Mouse (Mus musculus): ENCODE results near the gene Rptn. TPM values are rescaled to one million over a fixed set of nuclear protein-coding genes. Genes with fewer than 3 reads are reported as not detected.
A peak's percentile ranks its signal among the peaks of the same experiment; 100 is the strongest.

Gene Rptn
- polyA plus RNA-seq (2015; fragmentation: Nextera tagmentation; extraction: Ambion mirVana) = not detected in 2 replicates

DNA sequence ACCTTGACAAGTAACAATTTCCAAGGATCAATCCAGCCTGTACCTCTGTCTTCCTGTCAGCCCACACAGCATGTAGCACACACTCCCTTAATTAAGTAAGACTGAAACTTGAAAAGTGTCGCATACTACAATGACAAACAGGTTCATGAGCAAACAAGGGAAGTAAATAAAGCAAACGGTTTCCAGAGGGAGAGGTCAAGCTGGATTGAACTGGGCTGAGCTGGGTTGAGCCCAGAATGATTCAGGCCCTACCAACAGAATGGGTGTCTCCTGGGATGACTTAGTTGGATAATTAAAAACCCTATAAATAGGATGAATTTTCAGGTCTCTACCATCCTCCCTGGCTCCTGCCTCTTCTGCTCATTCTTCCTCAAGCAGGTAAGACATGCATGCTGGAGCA, at the start of gene Rptn:
Rptn (plus strand) TSS at position 334 of the 400 bp plus-strand sequence.
- ATAC-seq = no peak
- 42% methylated on average over 2 of the region's 2 CpGs for WGBS
- H3K27ac ChIP-seq (ENCODE audit: low read depth, low read length) = no peak within 1 kb of the TSS

DNA sequence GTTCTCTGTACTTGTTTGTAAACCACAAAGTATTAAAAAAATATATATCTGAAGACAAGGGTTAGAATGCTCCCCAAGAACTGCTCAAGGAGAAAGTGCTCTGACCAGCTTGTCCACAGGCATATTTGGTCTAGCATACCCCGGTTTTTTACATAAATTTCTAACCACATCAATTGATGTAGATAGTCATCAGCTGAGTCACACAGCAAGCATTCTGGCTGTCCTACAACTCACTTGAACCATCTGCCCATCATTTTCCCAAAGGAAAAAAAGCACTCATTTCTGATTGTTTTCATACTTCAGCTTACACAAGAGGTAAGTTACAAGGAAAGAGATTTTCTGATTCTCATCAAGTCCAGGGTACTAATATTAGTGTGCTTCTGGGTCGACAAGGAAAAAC, 46.6 kb upstream of the Rptn start:
- H3K4me3 ChIP-seq (ENCODE audit: low read depth, low read length) = no peak overlapping the region
- ATAC-seq = no peak
- H3K4me1 ChIP-seq (replicated peaks; ENCODE audit: control insufficient read depth, insufficient read depth, low read length) = no peaks in the 10 kb centered on the region
- H3K27me3 ChIP-seq (replicated peaks; ENCODE audit: control insufficient read depth, insufficient read depth, low read length) = no peaks in the 10 kb centered on the region
- 72% methylated on average over 2 of the region's 2 CpGs for WGBS
- no peaks in the 10 kb centered on the region for H3K9me3 ChIP-seq (ENCODE audit: control insufficient read depth)
- no peak overlapping the region for H3K27ac ChIP-seq (ENCODE audit: low read depth, low read length)
- TF ChIP-seq CTCF (IDR thresholded peaks at IDR 0.05; ENCODE audit: low read depth) = no peak
- H3K36me3 ChIP-seq (ENCODE audit: control insufficient read depth, insufficient read depth) = no peaks in the 10 kb centered on the region
- no peak overlapping the region for H3K9ac ChIP-seq (ENCODE audit: low read depth, low read length)
- H3K4me2 ChIP-seq (replicated peaks; ENCODE audit: low read depth) = no peak overlapping the region

More for the DNA sequence above, at the start of gene Rptn:
- Histone ChIP-seq H3K27me3 (replicated peaks; ENCODE audit: control insufficient read depth, insufficient read depth, low read length) (no peaks in the 10 kb centered on the region), H3K4me2 (replicated peaks; ENCODE audit: low read depth) (no peak within 1 kb of the TSS), H3K4me3 (ENCODE audit: low read depth, low read length) (no peak within 1 kb of the TSS), H3K9me3 (ENCODE audit: control insufficient read depth) (no peaks in the 10 kb centered on the region), H3K9ac (ENCODE audit: low read depth, low read length) (no peak within 1 kb of the TSS), H3K4me1 (replicated peaks; ENCODE audit: control insufficient read depth, insufficient read depth, low read length) (no peaks in the 10 kb centered on the region), H3K36me3 (ENCODE audit: control insufficient read depth, insufficient read depth) (no peaks in the 10 kb centered on the region)
- no peak for TF ChIP-seq CTCF (IDR thresholded peaks at IDR 0.05; ENCODE audit: low read depth)

DNA sequence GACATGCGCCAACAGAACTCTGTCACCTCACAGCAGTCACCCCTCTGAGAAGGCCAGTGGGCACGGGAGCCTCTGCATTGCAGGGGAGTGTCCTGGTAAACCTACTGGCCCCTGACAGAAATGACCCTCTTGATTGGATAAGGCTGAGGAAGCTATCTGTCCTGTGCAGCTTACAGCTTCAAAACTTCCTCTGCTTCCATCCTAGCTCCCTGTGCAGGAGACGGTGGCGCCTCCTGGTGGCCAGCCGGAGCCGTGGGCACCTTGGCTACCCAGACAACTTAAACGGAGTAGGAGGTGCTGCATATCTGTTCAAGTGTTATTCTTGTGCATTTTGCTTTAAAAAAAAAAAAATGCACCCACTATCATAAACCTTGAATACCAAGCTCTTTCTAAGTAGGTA, 33.5 kb upstream of the Rptn start:
- Histone ChIP-seq H3K4me1 (replicated peaks; ENCODE audit: control insufficient read depth, insufficient read depth, low read length) (no peaks in the 10 kb centered on the region), H3K4me3 (ENCODE audit: low read depth, low read length) (no peak overlapping the region), H3K4me2 (replicated peaks; ENCODE audit: low read depth) (no peak overlapping the region), H3K27ac (ENCODE audit: low read depth, low read length) (no peak overlapping the region), H3K9ac (ENCODE audit: low read depth, low read length) (no peak overlapping the region), H3K36me3 (ENCODE audit: control insufficient read depth, insufficient read depth) (no peaks in the 10 kb centered on the region), H3K27me3 (replicated peaks; ENCODE audit: control insufficient read depth, insufficient read depth, low read length) (no peaks in the 10 kb centered on the region), H3K9me3 (ENCODE audit: control insufficient read depth) (no peaks in the 10 kb centered on the region)
- peak; percentile 84 for TF ChIP-seq CTCF (IDR thresholded peaks at IDR 0.05; ENCODE audit: low read depth)
- 16% methylated on average over 7 of the region's 7 CpGs for WGBS
- no peak for ATAC-seq

DNA sequence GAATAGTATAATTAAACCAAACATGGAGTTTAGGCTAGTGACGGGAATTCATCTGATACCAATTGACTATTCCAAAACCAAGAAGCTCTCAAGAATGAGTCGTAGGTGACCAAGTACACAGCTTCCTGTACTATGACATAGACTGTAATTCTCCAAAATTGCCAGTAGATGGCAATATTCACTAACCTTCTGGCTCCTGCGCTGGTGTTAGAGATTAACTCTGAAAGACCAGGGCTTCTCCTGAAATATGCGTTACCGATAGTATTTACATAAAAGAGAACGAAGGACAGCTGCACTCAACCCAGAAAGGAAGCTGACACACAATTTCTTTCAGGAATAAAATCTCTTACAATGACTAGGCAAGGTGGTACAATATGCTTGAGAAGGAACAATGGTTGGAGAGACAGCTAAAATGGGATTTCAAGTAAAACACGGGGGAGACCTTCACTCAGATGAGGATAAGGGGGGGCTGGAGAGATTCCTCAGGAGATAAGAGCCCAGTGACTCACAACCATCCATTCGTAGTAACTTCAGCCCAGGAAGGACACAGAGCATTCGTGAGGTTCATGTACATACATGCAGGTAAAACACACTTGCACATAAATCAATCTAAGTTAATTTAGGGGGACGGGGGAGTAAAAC, 31.4 kb upstream of the Rptn start:
- WGBS = 13% methylated on average over 10 of the region's 10 CpGs
- Histone ChIP-seq H3K9ac (ENCODE audit: low read depth, low read length) (no peak overlapping the region), H3K4me3 (ENCODE audit: low read depth, low read length) (no peak overlapping the region), H3K4me1 (replicated peaks; ENCODE audit: control insufficient read depth, insufficient read depth, low read length) (no peaks in the 10 kb centered on the region), H3K4me2 (replicated peaks; ENCODE audit: low read depth) (no peak overlapping the region), H3K27me3 (replicated peaks; ENCODE audit: control insufficient read depth, insufficient read depth, low read length) (no peaks in the 10 kb centered on the region), H3K27ac (ENCODE audit: low read depth, low read length) (no peak overlapping the region), H3K36me3 (ENCODE audit: control insufficient read depth, insufficient read depth) (no peaks in the 10 kb centered on the region), H3K9me3 (ENCODE audit: control insufficient read depth) (no peaks in the 10 kb centered on the region)
- TF ChIP-seq CTCF (IDR thresholded peaks at IDR 0.05; ENCODE audit: low read depth) = peak; percentile 86
- peak; percentile 64 for ATAC-seq

DNA sequence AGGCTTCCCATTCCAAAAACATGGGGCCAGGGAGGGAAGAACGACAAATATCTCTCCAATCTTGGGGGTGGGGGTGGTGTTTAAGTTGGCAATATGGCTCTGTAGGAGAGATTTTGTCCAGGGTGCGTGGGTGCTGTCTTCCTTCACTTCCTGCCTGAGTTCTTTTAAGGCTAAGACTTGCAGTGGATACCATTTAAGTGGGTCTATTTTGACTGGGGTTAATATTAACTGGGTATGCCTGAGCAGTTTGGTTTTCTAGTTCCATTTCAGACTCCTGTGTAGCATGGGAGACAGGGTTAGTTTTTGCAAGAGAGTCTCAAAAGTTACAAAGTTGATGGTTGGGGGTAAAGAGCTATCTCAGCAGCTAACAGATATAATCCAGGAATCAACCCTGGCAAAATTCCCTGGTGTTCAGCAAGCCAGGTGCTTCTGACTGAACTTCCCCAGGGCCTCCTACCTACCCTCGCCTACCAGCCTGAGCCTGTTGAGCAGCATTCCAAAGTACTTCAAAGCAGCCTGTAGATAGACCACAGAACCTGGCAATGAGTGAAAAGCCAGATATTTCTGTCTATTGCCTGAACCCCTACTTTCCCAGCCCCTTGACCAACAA, 26.4 kb upstream of the Rptn start:
- Histone ChIP-seq H3K27ac (ENCODE audit: low read depth, low read length) (no peak overlapping the region), H3K4me2 (replicated peaks; ENCODE audit: low read depth) (no peak overlapping the region), H3K36me3 (ENCODE audit: control insufficient read depth, insufficient read depth) (no peaks in the 10 kb centered on the region), H3K4me1 (replicated peaks; ENCODE audit: control insufficient read depth, insufficient read depth, low read length) (no peaks in the 10 kb centered on the region), H3K9ac (ENCODE audit: low read depth, low read length) (no peak overlapping the region), H3K27me3 (replicated peaks; ENCODE audit: control insufficient read depth, insufficient read depth, low read length) (no peaks in the 10 kb centered on the region), H3K4me3 (ENCODE audit: low read depth, low read length) (no peak overlapping the region), H3K9me3 (ENCODE audit: control insufficient read depth) (no peaks in the 10 kb centered on the region)
- TF ChIP-seq CTCF (IDR thresholded peaks at IDR 0.05; ENCODE audit: low read depth) = no peak
- no peak for ATAC-seq
- 31% methylated on average over 3 of the region's 3 CpGs for WGBS

- no peak for ATAC-seq
- H3K9me3 ChIP-seq (ENCODE audit: control insufficient read depth) = no peaks in the 10 kb centered on the region
- TF ChIP-seq CTCF (IDR thresholded peaks at IDR 0.05; ENCODE audit: low read depth) = no peak
- H3K4me1 ChIP-seq (replicated peaks; ENCODE audit: control insufficient read depth, insufficient read depth, low read length) = no peaks in the 10 kb centered on the region
- 22% methylated on average over 1 of the region's 1 CpGs for WGBS
- no peaks in the 10 kb centered on the region for H3K36me3 ChIP-seq (ENCODE audit: control insufficient read depth, insufficient read depth)
- H3K27ac ChIP-seq (ENCODE audit: low read depth, low read length) = no peak overlapping the region
- H3K9ac ChIP-seq (ENCODE audit: low read depth, low read length) = no peak overlapping the region
- no peaks in the 10 kb centered on the region for H3K27me3 ChIP-seq (replicated peaks; ENCODE audit: control insufficient read depth, insufficient read depth, low read length)
- no peak overlapping the region for H3K4me3 ChIP-seq (ENCODE audit: low read depth, low read length)
- H3K4me2 ChIP-seq (replicated peaks; ENCODE audit: low read depth) = no peak overlapping the region
Observed at GRCm38 (mm10) chr3:93368171-93368570, 25.3 kb upstream of the Rptn start.
